Mouse (Mus musculus) bone marrow macrophage, adult 2 months (primary cell): Measurements from ENCODE around the gene Gm5741.

ENCODE experiments used
- CTCF ChIP-seq: IDR thresholded peaks from 2 replicates; pipeline ENCODE4 v1.5.1; 2012; ENCODE audit warnings: low read depth, mild to moderate bottlenecking, low read length, moderate library complexity
- POLR2A ChIP-seq: IDR thresholded peaks from 2 replicates; pipeline ENCODE4 v1.6.1; 2012; ENCODE audit warnings: mild to moderate bottlenecking, low read depth, low read length, borderline replicate concordance

DNA sequence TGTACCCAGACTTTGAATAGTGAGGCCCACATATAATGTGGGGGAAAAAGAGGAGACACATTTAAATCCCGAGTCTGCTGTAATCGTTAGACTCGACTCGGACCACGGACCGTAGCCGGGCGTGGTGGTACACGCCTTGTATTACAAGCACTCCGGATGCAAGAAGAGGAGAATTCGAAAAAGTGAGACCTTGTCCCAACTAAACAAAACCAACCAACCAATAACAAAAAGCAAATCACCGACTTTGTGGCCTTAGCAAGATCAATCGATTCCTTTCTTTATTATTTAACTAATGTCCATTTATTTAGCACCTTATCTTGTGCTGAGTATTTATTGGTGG lies 40.3 kb downstream of the Gm5741 start:
- TF ChIP-seq CTCF: no peak
- no peak for TF ChIP-seq POLR2A
